Mouse (Mus musculus): ENCODE measurements around the gene Plcd3. TPM values are rescaled to one million over a fixed set of nuclear protein-coding genes. Genes with fewer than 3 reads are reported as not detected.

The Plcd3 gene
- polyA plus RNA-seq, 1 experiment from 2014 or later: 6.5 TPM

DNA sequence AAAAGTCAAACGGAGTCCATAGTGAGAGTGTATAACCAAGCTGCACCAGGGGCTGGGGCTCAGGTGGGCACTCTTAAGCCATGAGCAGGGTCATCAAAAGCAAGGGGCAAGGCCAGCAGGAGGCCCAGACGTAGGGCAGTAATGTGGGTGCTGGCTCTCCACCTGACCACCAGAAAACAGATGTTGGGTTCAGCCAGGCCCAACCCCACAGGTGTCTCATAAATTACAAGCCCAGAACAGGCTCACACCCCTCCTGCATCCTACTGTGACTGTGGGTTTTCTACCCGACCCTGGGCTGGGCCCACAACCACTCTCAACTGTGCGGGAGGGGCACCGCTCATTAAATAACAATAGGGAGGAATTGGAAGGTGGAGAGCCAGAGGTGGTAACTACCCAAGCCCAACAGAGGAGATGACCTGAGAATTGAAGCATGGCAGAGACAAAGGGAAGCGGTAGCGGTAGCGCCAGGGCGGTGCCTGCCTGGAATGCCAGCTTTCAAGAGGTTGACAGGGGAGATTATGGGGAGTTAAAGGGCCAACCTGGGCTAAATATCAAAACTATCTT is 6.3 kb downstream of the Plcd3 start:
- peaks cover 36% of the 10 kb centered on the region for H3K4me1 ChIP-seq
- no peak overlapping the region for H3K4me2 ChIP-seq
- H3K4me3 ChIP-seq: no peak overlapping the region
- no peaks in the 10 kb centered on the region for H3K9me3 ChIP-seq
- ATAC-seq (ENCODE audit: insufficient number of reproducible peaks, low FRiP score, low TSS enrichment, low read depth): no peak
- H3K9ac ChIP-seq: no peak overlapping the region
- 68% methylated on average over 9 of the region's 9 CpGs for WGBS
- H3K36me3 ChIP-seq: no peaks in the 10 kb centered on the region
- no peak overlapping the region for H3K27ac ChIP-seq
- H3K27me3 ChIP-seq: peaks cover 7% of the 10 kb centered on the region; the same call in 1 of the 2 replicates

DNA sequence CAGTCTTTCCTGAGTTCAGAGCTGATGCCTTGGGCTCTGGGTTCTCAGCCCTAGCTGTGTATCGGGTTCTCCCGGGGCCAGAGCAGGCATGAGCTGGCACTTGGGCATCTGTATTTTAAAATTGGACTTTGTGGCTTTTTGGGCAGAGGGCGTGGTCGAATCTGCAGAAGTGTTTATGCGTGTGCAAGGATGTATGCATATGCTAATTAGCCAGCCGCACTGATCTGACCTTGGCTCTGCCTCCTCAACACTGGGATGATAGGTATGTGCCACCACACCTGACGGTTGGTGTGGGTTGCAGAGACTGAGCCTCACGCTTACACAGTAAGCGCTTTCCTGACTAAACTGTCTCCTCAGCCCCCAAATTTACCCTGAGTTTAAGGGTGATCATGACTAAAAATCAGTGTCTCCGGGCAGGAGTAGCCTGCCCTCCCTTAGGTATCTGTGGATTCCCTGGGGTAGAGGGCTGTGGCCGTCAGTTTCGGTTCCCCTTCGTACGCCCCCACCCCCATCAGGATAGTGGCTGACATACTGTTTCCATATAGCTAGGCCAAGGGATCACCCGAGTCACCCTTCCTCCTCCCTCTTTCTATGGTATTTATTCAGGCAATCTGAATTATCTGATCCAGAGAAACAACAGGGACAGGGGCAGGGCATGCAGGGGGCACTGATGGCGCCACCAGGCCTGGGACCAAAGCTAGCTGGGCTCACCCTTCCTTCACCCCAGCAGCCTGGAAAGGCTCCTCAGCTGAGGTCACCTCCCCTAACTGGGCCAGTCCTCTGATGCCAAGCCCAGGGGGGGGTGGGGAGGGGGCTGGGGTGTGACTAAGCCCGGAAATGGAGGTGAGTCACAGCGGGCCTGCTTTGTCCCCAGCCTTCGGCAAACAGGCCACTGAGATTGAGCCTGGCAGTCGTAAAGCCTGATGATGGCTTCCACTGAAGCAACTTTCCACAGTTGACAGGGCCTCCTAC is 7.3 kb downstream of the Plcd3 start:
- H3K4me3 ChIP-seq: no peak overlapping the region
- H3K9ac ChIP-seq: no peak overlapping the region
- WGBS: 64% methylated on average over 20 of the region's 20 CpGs
- no peak overlapping the region for H3K27ac ChIP-seq
- ATAC-seq (ENCODE audit: insufficient number of reproducible peaks, low FRiP score, low TSS enrichment, low read depth): no peak
- peaks cover 36% of the 10 kb centered on the region for H3K4me1 ChIP-seq
- H3K36me3 ChIP-seq: no peaks in the 10 kb centered on the region
- no peak overlapping the region for H3K4me2 ChIP-seq
- H3K27me3 ChIP-seq: 0 out of 2 replicates have a peak, but pooled peaks cover 3% of the 10 kb centered on the region
- no peaks in the 10 kb centered on the region for H3K9me3 ChIP-seq

DNA sequence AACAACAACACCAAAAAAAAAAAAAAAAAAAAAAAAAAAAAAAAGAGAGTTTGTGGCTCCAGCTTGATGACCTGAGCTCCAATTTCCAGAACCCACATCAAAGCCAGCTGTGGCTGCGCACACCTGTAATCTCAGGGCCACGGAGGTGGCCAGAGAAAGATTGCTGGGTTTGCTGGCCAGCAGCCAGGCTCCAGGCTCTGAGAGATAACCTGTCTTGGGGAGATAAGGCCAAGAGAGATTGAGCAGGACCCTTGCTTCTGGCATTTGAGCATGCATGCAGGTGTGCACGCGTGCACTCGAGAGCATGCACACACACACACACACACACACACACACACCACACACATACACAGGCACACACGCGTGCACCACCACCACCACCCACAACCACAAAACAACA is 8.2 kb downstream of the Plcd3 start:
- ATAC-seq (ENCODE audit: insufficient number of reproducible peaks, low FRiP score, low TSS enrichment, low read depth): no peak
- no peak overlapping the region for H3K4me2 ChIP-seq
- WGBS: 92% methylated on average over 7 of the region's 7 CpGs

DNA sequence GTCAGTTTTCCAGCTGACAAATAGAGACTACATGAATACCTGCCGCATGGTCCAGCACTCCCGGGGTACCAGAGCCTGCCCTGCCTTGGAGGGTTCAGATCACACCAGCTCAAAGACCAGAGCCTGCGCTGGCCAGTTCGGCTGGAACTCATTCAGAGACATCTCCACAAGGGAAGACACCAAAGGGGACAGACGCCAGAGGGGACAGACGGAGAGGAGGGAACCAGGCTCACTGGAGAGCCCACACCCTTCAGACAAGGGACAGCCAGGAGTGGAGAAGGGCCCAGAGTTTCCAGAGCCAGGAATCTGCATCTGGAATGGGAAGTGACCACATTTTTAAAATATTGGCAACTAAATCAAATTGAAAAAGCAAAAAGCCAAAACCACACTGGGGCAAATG is 19.8 kb downstream of the Plcd3 start:
- H3K4me2 ChIP-seq: no peak overlapping the region
- H3K9ac ChIP-seq: no peak overlapping the region
- H3K9me3 ChIP-seq: no peaks in the 10 kb centered on the region
- ATAC-seq (ENCODE audit: insufficient number of reproducible peaks, low FRiP score, low TSS enrichment, low read depth): no peak
- no peak overlapping the region for H3K27ac ChIP-seq
- peaks cover 35% of the 10 kb centered on the region for H3K27me3 ChIP-seq
- WGBS: 57% methylated on average over 6 of the region's 6 CpGs
- H3K4me3 ChIP-seq: no peak overlapping the region
- peaks cover 5% of the 10 kb centered on the region; the same call in 1 of the 2 replicates for H3K36me3 ChIP-seq
- H3K4me1 ChIP-seq: peaks cover 12% of the 10 kb centered on the region

More for the DNA sequence above, 8.2 kb downstream of the Plcd3 start:
- Histone ChIP-seq H3K27ac (no peak overlapping the region), H3K4me1 (peaks cover 28% of the 10 kb centered on the region), H3K9ac (no peak overlapping the region), H3K27me3 (no peaks in the 10 kb centered on the region), H3K36me3 (no peaks in the 10 kb centered on the region), H3K4me3 (no peak overlapping the region), H3K9me3 (no peaks in the 10 kb centered on the region)

DNA sequence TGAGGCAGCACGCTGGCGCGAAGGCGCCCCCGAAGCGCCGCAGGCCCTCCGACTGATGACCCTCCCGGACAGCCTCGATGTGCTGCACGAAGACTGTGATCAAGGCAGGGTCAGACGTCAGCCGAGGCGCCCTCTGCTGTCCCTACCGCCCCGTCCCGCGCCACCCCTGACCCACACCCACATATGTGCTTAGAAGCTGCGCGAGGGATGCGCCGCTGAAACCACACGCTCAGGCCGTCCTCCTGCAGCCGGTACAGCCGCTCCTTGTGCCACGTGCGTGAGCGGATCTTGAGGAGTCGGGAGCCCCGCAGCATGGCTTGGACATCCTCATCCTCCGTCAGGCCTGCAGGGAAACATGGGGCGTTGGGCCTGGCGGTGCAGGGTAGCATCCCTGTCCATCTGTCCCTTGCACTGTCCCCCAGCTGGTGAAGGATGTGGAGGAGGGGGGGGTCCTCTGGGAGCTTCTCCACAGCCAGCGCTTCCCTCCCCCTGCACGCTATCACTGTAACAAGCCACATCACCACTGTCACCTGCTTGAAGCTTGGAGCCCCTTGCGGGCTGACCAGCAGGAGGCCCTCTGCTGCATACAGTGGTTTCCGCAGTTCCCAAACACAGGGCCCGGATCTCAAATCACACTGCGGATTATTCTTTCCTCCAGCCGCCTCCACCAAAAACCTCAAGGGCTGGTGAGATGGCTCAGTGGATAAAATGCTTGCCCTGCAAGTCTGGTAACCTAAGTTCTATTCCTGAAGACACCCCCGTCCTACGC is 21.0 kb downstream of the Plcd3 start:
- peaks cover 8% of the 10 kb centered on the region for H3K36me3 ChIP-seq
- peaks cover 12% of the 10 kb centered on the region for H3K4me1 ChIP-seq
- peaks cover 35% of the 10 kb centered on the region for H3K27me3 ChIP-seq
- H3K9me3 ChIP-seq: no peaks in the 10 kb centered on the region
- WGBS: 8% methylated on average over 43 of the region's 43 CpGs
- 0 out of 2 replicates have a peak overlapping the region, but pooled peaks have one; percentile 1 for H3K9ac ChIP-seq
- ATAC-seq (ENCODE audit: insufficient number of reproducible peaks, low FRiP score, low TSS enrichment, low read depth): no peak
- H3K27ac ChIP-seq: no peak overlapping the region
- H3K4me3 ChIP-seq: peak overlapping the region; percentile 26
- H3K4me2 ChIP-seq: peak overlapping the region; percentile 47

DNA sequence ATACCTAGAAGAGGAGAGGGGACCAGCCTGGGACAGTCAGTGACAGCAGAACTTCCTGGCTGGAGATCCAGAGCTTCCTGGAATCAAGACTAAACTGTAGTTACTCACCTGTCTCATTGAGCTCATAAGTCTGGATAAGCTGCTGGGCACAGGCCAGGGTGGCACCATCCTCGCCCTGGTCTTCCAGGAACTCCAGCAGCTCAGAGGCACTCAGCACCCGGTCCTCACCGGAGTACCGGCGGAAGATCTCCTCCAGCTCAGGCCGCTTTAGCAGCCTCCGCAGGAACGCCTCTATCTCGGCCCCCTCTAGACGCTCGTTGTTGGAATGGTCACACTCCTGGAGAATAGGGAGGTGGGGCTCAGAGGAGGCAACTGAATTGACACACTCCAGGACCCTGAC is 23.3 kb downstream of the Plcd3 start:
- Histone ChIP-seq H3K9me3 (no peaks in the 10 kb centered on the region), H3K27ac (no peak overlapping the region), H3K4me3 (no peak overlapping the region), H3K36me3 (peaks cover 8% of the 10 kb centered on the region), H3K9ac (no peak overlapping the region), H3K27me3 (peaks cover 35% of the 10 kb centered on the region), H3K4me1 (peaks cover 21% of the 10 kb centered on the region), H3K4me2 (no peak overlapping the region)
- WGBS: 88% methylated on average over 11 of the region's 11 CpGs
- no peak for ATAC-seq (ENCODE audit: insufficient number of reproducible peaks, low FRiP score, low TSS enrichment, low read depth)

DNA sequence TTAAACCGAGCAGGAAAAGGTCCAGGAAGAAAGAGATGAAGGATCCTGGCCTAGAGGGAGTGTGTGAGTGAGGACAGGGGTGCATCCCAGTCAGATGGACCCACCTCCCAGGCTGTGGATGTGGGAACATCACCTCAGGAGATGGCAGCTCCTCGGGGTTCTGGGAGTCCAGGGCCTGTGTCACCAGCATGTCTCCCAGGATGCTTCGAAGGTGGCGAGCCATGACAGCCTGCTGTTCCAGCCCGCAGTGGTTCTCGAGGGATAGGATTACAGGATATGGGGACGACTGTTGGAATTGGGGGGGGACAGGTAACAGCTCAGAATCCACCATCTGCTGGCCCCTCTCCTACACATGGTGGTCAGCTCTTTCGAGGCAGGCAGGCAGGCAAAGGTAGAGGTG is 24.9 kb downstream of the Plcd3 start:
- H3K4me3 ChIP-seq: no peak overlapping the region
- no peak overlapping the region for H3K4me2 ChIP-seq
- 72% methylated on average over 8 of the region's 8 CpGs for WGBS
- H3K27ac ChIP-seq: no peak overlapping the region
- ATAC-seq (ENCODE audit: insufficient number of reproducible peaks, low FRiP score, low TSS enrichment, low read depth): no peak
- H3K9ac ChIP-seq: no peak overlapping the region
- peaks cover 21% of the 10 kb centered on the region for H3K4me1 ChIP-seq
- H3K9me3 ChIP-seq: no peaks in the 10 kb centered on the region
- peaks cover 27% of the 10 kb centered on the region for H3K27me3 ChIP-seq
- peaks cover 20% of the 10 kb centered on the region for H3K36me3 ChIP-seq

DNA sequence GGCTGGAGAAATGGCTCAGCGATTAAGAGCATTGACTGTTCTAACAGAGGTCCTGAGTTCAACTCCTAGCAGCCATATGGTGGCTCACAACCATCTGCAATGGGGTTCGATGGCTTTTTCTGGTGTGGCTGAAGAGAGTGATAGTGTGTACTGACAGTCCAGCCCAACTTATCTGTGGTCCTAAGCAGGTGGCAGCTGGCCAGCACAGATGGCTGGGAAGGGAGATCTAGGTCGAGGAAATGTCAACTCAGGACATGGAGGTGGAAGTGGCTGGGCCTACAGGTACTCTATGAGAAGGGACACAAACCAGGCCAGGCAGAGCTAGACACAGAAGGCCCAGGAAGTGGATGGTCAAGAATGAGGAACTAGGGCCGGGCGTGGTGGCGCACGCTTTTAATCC is 25.4 kb downstream of the Plcd3 start:
- H3K27me3 ChIP-seq: peaks cover 22% of the 10 kb centered on the region
- no peak for ATAC-seq (ENCODE audit: insufficient number of reproducible peaks, low FRiP score, low TSS enrichment, low read depth)
- peaks cover 19% of the 10 kb centered on the region for H3K4me1 ChIP-seq
- no peak overlapping the region for H3K4me2 ChIP-seq
- WGBS: 93% methylated on average over 7 of the region's 7 CpGs
- H3K9me3 ChIP-seq: no peaks in the 10 kb centered on the region
- no peak overlapping the region for H3K4me3 ChIP-seq
- peaks cover 25% of the 10 kb centered on the region for H3K36me3 ChIP-seq
- H3K27ac ChIP-seq: no peak overlapping the region
- H3K9ac ChIP-seq: no peak overlapping the region

DNA sequence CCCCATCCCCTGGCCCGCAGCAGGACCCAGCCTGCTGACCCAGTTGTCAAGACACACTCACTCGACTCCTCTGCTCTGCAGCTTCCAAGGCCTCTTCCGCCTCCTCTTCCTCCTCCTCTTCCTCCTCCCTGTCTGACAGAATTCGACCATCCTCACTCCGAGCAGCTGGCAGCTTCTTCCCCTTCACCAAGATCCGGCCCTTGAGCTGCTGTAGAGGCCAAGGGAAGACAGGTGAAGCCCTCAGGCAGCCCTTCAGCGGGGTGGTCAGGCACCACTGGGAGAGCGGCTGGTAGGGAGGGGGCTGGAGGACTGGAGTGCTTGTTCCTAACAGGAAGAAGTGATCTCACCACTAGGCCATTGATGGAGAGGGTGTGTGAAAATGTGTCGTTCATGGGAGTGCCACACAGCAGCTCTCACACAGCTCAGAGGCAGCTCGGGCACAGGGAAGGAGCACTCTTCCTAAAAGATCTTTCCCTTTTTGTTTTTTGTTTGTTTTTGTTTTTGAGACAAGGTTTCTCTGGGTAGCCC is 26.6 kb downstream of the Plcd3 start:
- no peak for ATAC-seq (ENCODE audit: insufficient number of reproducible peaks, low FRiP score, low TSS enrichment, low read depth)
- H3K27me3 ChIP-seq: peaks cover 10% of the 10 kb centered on the region
- no peak overlapping the region for H3K9ac ChIP-seq
- H3K4me3 ChIP-seq: no peak overlapping the region
- no peaks in the 10 kb centered on the region for H3K9me3 ChIP-seq
- peaks cover 36% of the 10 kb centered on the region for H3K36me3 ChIP-seq
- H3K27ac ChIP-seq: no peak overlapping the region
- WGBS: 25% methylated on average over 10 of the region's 10 CpGs
- H3K4me1 ChIP-seq: peaks cover 9% of the 10 kb centered on the region; the same call in 1 of the 2 replicates
- no peak overlapping the region for H3K4me2 ChIP-seq

DNA sequence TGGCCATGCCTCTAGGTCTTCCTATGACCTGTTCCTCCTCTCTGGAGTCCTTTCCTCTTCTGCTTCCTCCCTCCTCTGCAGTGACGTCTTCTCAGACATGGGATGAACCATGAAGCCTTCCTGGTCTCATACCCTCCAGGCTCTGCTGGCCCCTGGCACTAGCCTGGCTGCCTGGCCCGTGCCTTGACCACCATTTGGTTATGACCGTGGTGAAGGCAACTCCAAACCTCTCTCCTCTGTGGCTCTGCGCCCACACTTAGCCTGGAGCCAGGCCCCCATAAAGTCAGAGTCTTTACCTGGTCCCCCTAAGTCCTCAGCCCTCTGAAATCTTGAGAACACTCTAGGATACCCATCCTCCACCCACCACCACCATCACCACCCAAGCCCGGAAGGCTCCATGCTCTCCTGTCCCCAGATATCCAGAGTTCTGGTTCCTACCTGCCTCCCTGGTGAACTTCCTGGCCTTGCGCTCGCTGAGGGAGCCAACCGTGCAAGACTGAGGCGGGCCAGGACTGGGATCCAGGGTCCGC is 27.3 kb downstream of the Plcd3 start:
- Histone ChIP-seq H3K36me3 (peaks cover 43% of the 10 kb centered on the region), H3K4me2 (no peak overlapping the region), H3K27ac (no peak overlapping the region), H3K27me3 (peaks cover 4% of the 10 kb centered on the region; the same call in 1 of the 2 replicates), H3K9ac (no peak overlapping the region), H3K4me1 (peaks cover 9% of the 10 kb centered on the region; the same call in 1 of the 2 replicates), H3K4me3 (no peak overlapping the region), H3K9me3 (no peaks in the 10 kb centered on the region)
- no peak for ATAC-seq (ENCODE audit: insufficient number of reproducible peaks, low FRiP score, low TSS enrichment, low read depth)
- WGBS: 59% methylated on average over 10 of the region's 10 CpGs

DNA sequence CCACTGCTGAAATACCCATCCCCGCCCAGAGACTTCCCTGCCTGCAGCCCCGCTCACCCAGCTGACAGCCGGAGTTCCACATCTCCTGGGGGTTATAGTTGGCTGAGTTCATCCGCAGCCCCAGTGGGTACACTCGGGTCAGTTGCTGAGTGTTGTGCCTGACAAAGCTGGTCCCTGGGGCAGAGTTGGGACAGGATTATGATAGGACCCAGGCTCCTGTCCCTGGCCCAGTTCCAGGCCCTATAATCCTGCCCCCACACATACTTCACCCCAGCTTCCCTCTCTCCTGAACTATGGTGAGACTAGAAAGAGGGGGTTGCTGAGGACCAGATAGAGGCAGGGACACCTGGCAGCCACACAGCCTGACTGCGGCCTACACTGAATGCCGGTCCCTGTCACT is 27.8 kb downstream of the Plcd3 start:
- H3K36me3 ChIP-seq: peaks cover 48% of the 10 kb centered on the region
- no peaks in the 10 kb centered on the region for H3K9me3 ChIP-seq
- H3K4me2 ChIP-seq: no peak overlapping the region
- peaks cover 9% of the 10 kb centered on the region; the same call in 1 of the 2 replicates for H3K4me1 ChIP-seq
- peaks cover 3% of the 10 kb centered on the region; the same call in 1 of the 2 replicates for H3K27me3 ChIP-seq
- ATAC-seq (ENCODE audit: insufficient number of reproducible peaks, low FRiP score, low TSS enrichment, low read depth): no peak
- H3K27ac ChIP-seq: no peak overlapping the region
- no peak overlapping the region for H3K4me3 ChIP-seq
- no peak overlapping the region for H3K9ac ChIP-seq
- 85% methylated on average over 7 of the region's 7 CpGs for WGBS

All from limb, embryonic 15.5 days (tissue).